Mouse (Mus musculus): ENCODE results near the gene Cyp26b1. TPM values are rescaled to one million over a fixed set of nuclear protein-coding genes. Genes with fewer than 3 reads are reported as not detected.

Gene Cyp26b1
- polyA plus RNA-seq, 1 experiment from 2014 or later, result 3.1 TPM

GRCm38 (mm10) chr6:84543516-84543915 lies 50.2 kb downstream of the Cyp26b1 start:
- H3K9ac ChIP-seq, result no peak overlapping the region
- H3K27me3 ChIP-seq, result no peaks in the 10 kb centered on the region
- WGBS, result 25% methylated on average over 5 of the region's 5 CpGs
- no peaks in the 10 kb centered on the region for H3K36me3 ChIP-seq
- H3K4me2 ChIP-seq, result no peak overlapping the region
- no peak overlapping the region for H3K27ac ChIP-seq
- ATAC-seq (ENCODE audit: borderline replicate concordance, extremely low read depth, low FRiP score, low TSS enrichment), result no peak
- no peak overlapping the region for H3K4me3 ChIP-seq
- no peaks in the 10 kb centered on the region for H3K4me1 ChIP-seq
- H3K9me3 ChIP-seq, result no peaks in the 10 kb centered on the region

- Histone ChIP-seq H3K27ac (no peak overlapping the region), H3K4me1 (no peaks in the 10 kb centered on the region), H3K9ac (no peak overlapping the region), H3K9me3 (no peaks in the 10 kb centered on the region), H3K27me3 (no peaks in the 10 kb centered on the region), H3K4me3 (no peak overlapping the region), H3K36me3 (no peaks in the 10 kb centered on the region), H3K4me2 (no peak overlapping the region)
- WGBS, result 47% methylated on average over 4 of the region's 4 CpGs
- no peak for ATAC-seq (ENCODE audit: borderline replicate concordance, extremely low read depth, low FRiP score, low TSS enrichment)
These were observed 53.8 kb downstream of the Cyp26b1 start for GRCm38 (mm10) chr6:84539924-84540323.

GRCm38 (mm10) chr6:84538681-84539080 lies 55.0 kb downstream of the Cyp26b1 start:
- H3K27ac ChIP-seq, result no peak overlapping the region
- WGBS, result 60% methylated on average over 3 of the region's 3 CpGs
- H3K27me3 ChIP-seq, result no peaks in the 10 kb centered on the region
- no peaks in the 10 kb centered on the region for H3K4me1 ChIP-seq
- no peaks in the 10 kb centered on the region for H3K36me3 ChIP-seq
- no peak for ATAC-seq (ENCODE audit: borderline replicate concordance, extremely low read depth, low FRiP score, low TSS enrichment)
- no peak overlapping the region for H3K4me3 ChIP-seq
- no peak overlapping the region for H3K9ac ChIP-seq
- H3K4me2 ChIP-seq, result no peak overlapping the region
- H3K9me3 ChIP-seq, result no peaks in the 10 kb centered on the region

GRCm38 (mm10) chr6:84537611-84538197 lies 56.0 kb downstream of the Cyp26b1 start:
- no peak overlapping the region for H3K4me3 ChIP-seq
- H3K9me3 ChIP-seq, result no peaks in the 10 kb centered on the region
- H3K4me2 ChIP-seq, result no peak overlapping the region
- H3K27me3 ChIP-seq, result no peaks in the 10 kb centered on the region
- WGBS, result 48% methylated on average over 16 of the region's 16 CpGs
- H3K36me3 ChIP-seq, result no peaks in the 10 kb centered on the region
- H3K27ac ChIP-seq, result no peak overlapping the region
- peak; percentile 61; the same call in 1 of the 2 replicates for ATAC-seq (ENCODE audit: borderline replicate concordance, extremely low read depth, low FRiP score, low TSS enrichment)
- H3K4me1 ChIP-seq, result no peaks in the 10 kb centered on the region
- H3K9ac ChIP-seq, result no peak overlapping the region

- Histone ChIP-seq H3K4me1 (no peaks in the 10 kb centered on the region), H3K9ac (no peak overlapping the region), H3K36me3 (no peaks in the 10 kb centered on the region), H3K4me3 (no peak overlapping the region), H3K4me2 (no peak overlapping the region), H3K27ac (no peak overlapping the region), H3K27me3 (no peaks in the 10 kb centered on the region), H3K9me3 (no peaks in the 10 kb centered on the region)
- WGBS, result 71% methylated on average over 3 of the region's 3 CpGs
- ATAC-seq (ENCODE audit: borderline replicate concordance, extremely low read depth, low FRiP score, low TSS enrichment), result no peak
These were observed 58.8 kb downstream of the Cyp26b1 start for GRCm38 (mm10) chr6:84534944-84535343.

- Histone ChIP-seq H3K27me3 (no peaks in the 10 kb centered on the region), H3K36me3 (no peaks in the 10 kb centered on the region), H3K4me3 (no peak overlapping the region), H3K4me2 (no peak overlapping the region), H3K27ac (no peak overlapping the region), H3K9me3 (no peaks in the 10 kb centered on the region), H3K9ac (no peak overlapping the region), H3K4me1 (no peaks in the 10 kb centered on the region)
- ATAC-seq (ENCODE audit: borderline replicate concordance, extremely low read depth, low FRiP score, low TSS enrichment), result no peak
These were observed 63.8 kb downstream of the Cyp26b1 start for GRCm38 (mm10) chr6:84529912-84530311.

GRCm38 (mm10) chr6:84524901-84525601 lies 68.7 kb downstream of the Cyp26b1 start:
- Histone ChIP-seq H3K4me1 (no peaks in the 10 kb centered on the region), H3K36me3 (no peaks in the 10 kb centered on the region), H3K27ac (no peak overlapping the region), H3K27me3 (no peaks in the 10 kb centered on the region), H3K9ac (no peak overlapping the region), H3K9me3 (no peaks in the 10 kb centered on the region), H3K4me3 (no peak overlapping the region), H3K4me2 (no peak overlapping the region)
- ATAC-seq (ENCODE audit: borderline replicate concordance, extremely low read depth, low FRiP score, low TSS enrichment), result no peak
- 70% methylated on average over 7 of the region's 7 CpGs for WGBS

Measured in lung, embryonic 15.5 days (tissue).